In the genomic region with DNA sequence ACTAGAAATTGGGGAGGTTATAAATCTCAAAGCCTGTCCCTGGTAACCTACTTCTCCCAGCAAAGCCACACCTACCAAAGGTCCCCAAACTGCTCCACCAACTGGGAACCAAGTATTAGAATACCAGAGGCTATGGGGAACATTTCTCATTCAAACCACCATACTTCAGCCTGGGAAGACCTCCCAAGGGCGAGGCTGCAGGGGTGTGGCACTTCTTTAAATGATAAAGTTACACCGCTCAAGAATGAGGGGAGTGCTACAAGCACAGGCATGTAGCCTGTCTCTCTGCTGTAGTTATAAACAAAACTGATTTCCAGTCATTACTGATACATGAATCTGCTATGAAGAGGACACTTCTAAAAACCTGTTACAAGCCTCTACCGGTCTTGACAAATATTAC, we compare ENCODE assay signal across 21 mouse cellular contexts.
DNase-seq lines count a peak whose midpoint lies in the region; ATAC-seq and TF ChIP-seq lines count a peak whose summit lies in the region.
"Had no signal": no experiment of that assay in that cellular context is flagged by ENCODE, and none has a peak within 500 bp of the region (broad histone marks: within the 10 kb centered on the region; RNA-seq: fewer than 3 reads in every experiment).

No protein-coding gene starts in this region.

- no peak overlapping the region for H3K4me2 ChIP-seq in liver, embryonic 11.5 days
- H3K4me2 ChIP-seq in liver, embryonic 12.5 days: no peak overlapping the region
- no peak overlapping the region for H3K4me2 ChIP-seq in kidney, embryonic 16.5 days (replicated peaks; ENCODE audit: low read depth, low read length)
- H3K4me2 ChIP-seq in intestine, embryonic 15.5 days (replicated peaks): no peak overlapping the region
- H3K4me2 ChIP-seq: embryonic facial prominence, embryonic 13.5 days; forebrain, embryonic 13.5 days; hindbrain, embryonic 12.5 days had no signal

- TF ChIP-seq CTCF in MEL (IDR thresholded peaks at IDR 0.05 in 2 of 3, conservative IDR thresholded peaks at IDR 0.05 in 1 of 3; ENCODE audit: control insufficient read depth in 1 of 3, insufficient read depth in 1 of 3, low read depth in 2 of 3, low read length in 3 of 3, poor library complexity in 1 of 3, severe bottlenecking in 1 of 3): no peak

- TF ChIP-seq POLR2A in MEL (IDR thresholded peaks at IDR 0.05; ENCODE audit: control insufficient read depth in 1 of 2, insufficient read depth in 1 of 2, low read depth in 1 of 2, low read length in 2 of 2, poor library complexity in 1 of 2): no peak

- no peaks in the 10 kb centered on the region for H3K36me3 ChIP-seq in liver, embryonic 11.5 days (ENCODE audit: control insufficient read depth, insufficient read depth, low read length)
- peaks cover 4% of the 10 kb centered on the region; the same call in 1 of the 2 replicates for H3K36me3 ChIP-seq in liver, embryonic 12.5 days
- H3K36me3 ChIP-seq in MEL (ENCODE audit: control insufficient read depth in 1 of 2, insufficient read depth in 2 of 2, low read length in 2 of 2): peaks cover 0 to 13% of the 10 kb centered on the region in 2 experiments; a peak in 3 of 4 replicates
- peaks cover 5% of the 10 kb centered on the region; the same call in 1 of the 2 replicates for H3K36me3 ChIP-seq in kidney, embryonic 16.5 days (ENCODE audit: insufficient read depth, low read length)
- no peaks in the 10 kb centered on the region for H3K36me3 ChIP-seq in intestine, embryonic 15.5 days

- H3K9me3 ChIP-seq in liver, embryonic 11.5 days (ENCODE audit: control insufficient read depth, low read length): no peaks in the 10 kb centered on the region
- no peaks in the 10 kb centered on the region for H3K9me3 ChIP-seq in liver, embryonic 12.5 days (replicated peaks)
- H3K9me3 ChIP-seq in MEL (replicated peaks; ENCODE audit: insufficient read depth, low read length): no peaks in the 10 kb centered on the region
- no peaks in the 10 kb centered on the region for H3K9me3 ChIP-seq in kidney, embryonic 16.5 days (ENCODE audit: low read length)
- H3K9me3 ChIP-seq in intestine, embryonic 15.5 days: no peaks in the 10 kb centered on the region
- H3K9me3 ChIP-seq: embryonic facial prominence, embryonic 13.5 days; forebrain, embryonic 13.5 days; heart, embryonic 10.5 days; hindbrain, embryonic 12.5 days had no signal

- no peak for TF ChIP-seq RAD21 in MEL (IDR thresholded peaks at IDR 0.05; ENCODE audit: low read depth, low read length)

- no peak overlapping the region for H3K4me3 ChIP-seq in liver, embryonic 11.5 days (ENCODE audit: low read depth, low read length)
- H3K4me3 ChIP-seq in liver, embryonic 12.5 days: no peak overlapping the region
- H3K4me3 ChIP-seq in MEL (ENCODE audit: control insufficient read depth in 1 of 2, insufficient read depth in 1 of 2, low read depth in 2 of 2, low read length in 2 of 2): no peak overlapping the region
- no peak overlapping the region for H3K4me3 ChIP-seq in kidney, embryonic 16.5 days (ENCODE audit: low read length)
- no peak overlapping the region for H3K4me3 ChIP-seq in intestine, embryonic 15.5 days (replicated peaks)
- H3K4me3 ChIP-seq: embryonic facial prominence, embryonic 13.5 days; forebrain, embryonic 13.5 days; heart, embryonic 10.5 days; hindbrain, embryonic 12.5 days had no signal

- 54% methylated on average over 3 of the region's 3 CpGs for WGBS in liver, embryonic 11.5 days
- 42% methylated on average over 3 of the region's 3 CpGs for WGBS in liver, embryonic 12.5 days (ENCODE audit: insufficient replicate concordance)
- WGBS in kidney, embryonic 16.5 days: 93% methylated on average over 3 of the region's 3 CpGs
- 83% methylated on average over 3 of the region's 3 CpGs for WGBS in intestine, embryonic 15.5 days

- DNase-seq in liver, embryonic 11.5 days (ENCODE audit: low spot score): no peak
- DNase-seq in MEL (ENCODE audit: low read depth, low spot score) (peak; percentile 54), ZHBTc4 (ENCODE audit: low read depth, low spot score) (peak; percentile 69)
- DNase-seq in gastrocnemius, postnatal 25 days: no peak
- DNase-seq: adrenal gland, postnatal 14 days; cerebellum, adult 2 months; cerebellum, postnatal 10 days; forebrain, postnatal 0 days; gastrocnemius, postnatal 14 days; heart, postnatal 10 days; heart, postnatal 4 days; kidney, adult 11 months had no signal

- no peak overlapping the region for H3K9ac ChIP-seq in liver, embryonic 11.5 days (ENCODE audit: low read depth, low read length)
- no peak overlapping the region for H3K9ac ChIP-seq in liver, embryonic 12.5 days
- no peak overlapping the region for H3K9ac ChIP-seq in MEL (ENCODE audit: control insufficient read depth, low read depth, low read length, poor library complexity, severe bottlenecking)
- no peak overlapping the region for H3K9ac ChIP-seq in kidney, embryonic 16.5 days (replicated peaks; ENCODE audit: low read length)
- no peak overlapping the region for H3K9ac ChIP-seq in intestine, embryonic 15.5 days
- H3K9ac ChIP-seq: embryonic facial prominence, embryonic 13.5 days; forebrain, embryonic 13.5 days; forebrain, postnatal 0 days; hindbrain, embryonic 12.5 days had no signal

- 0 out of 2 replicates have a peak, but pooled peaks have one; percentile 51 for ATAC-seq in liver, embryonic 11.5 days (replicated peaks; ENCODE audit: low FRiP score)
- ATAC-seq in liver, embryonic 12.5 days: no peak; the same call in 1 of the 2 replicates
- ATAC-seq in kidney, embryonic 16.5 days (ENCODE audit: low FRiP score, low TSS enrichment): no peak
- no peak for ATAC-seq in intestine, embryonic 15.5 days
- ATAC-seq: forebrain, embryonic 13.5 days; forebrain, postnatal 0 days; hindbrain, embryonic 16.5 days; inflammation-experienced regulatory T-cells, adult 6 months had no signal

- TF ChIP-seq EP300 in MEL (IDR thresholded peaks at IDR 0.05; ENCODE audit: low read depth in 1 of 2, low read length in 2 of 2): no peak

- peaks cover 9% of the 10 kb centered on the region for H3K4me1 ChIP-seq in liver, embryonic 11.5 days (replicated peaks; ENCODE audit: control insufficient read depth, insufficient read depth, low read length)
- peaks cover 18% of the 10 kb centered on the region for H3K4me1 ChIP-seq in liver, embryonic 12.5 days
- H3K4me1 ChIP-seq in MEL (ENCODE audit: control insufficient read depth in 1 of 2, insufficient read depth in 2 of 2, low read length in 2 of 2): peaks cover 7 to 8% of the 10 kb centered on the region in 2 experiments
- H3K4me1 ChIP-seq in kidney, embryonic 16.5 days (ENCODE audit: insufficient read depth, low read length): no peaks in the 10 kb centered on the region
- H3K4me1 ChIP-seq in intestine, embryonic 15.5 days (replicated peaks): 0 out of 2 replicates have a peak, but pooled peaks cover 4% of the 10 kb centered on the region
- H3K4me1 ChIP-seq: hindbrain, embryonic 12.5 days had no signal

- no peaks in the 10 kb centered on the region for H3K79me2 ChIP-seq in MEL (ENCODE audit: control insufficient read depth, insufficient read depth, low read length, poor library complexity)

- no peak overlapping the region for H3K27ac ChIP-seq in liver, embryonic 11.5 days (ENCODE audit: low read depth, low read length)
- no peak overlapping the region for H3K27ac ChIP-seq in liver, embryonic 12.5 days
- no peak overlapping the region for H3K27ac ChIP-seq in MEL (ENCODE audit: control insufficient read depth, low read depth, low read length)
- H3K27ac ChIP-seq in kidney, embryonic 16.5 days (ENCODE audit: low read length): no peak overlapping the region
- H3K27ac ChIP-seq in intestine, embryonic 15.5 days: no peak overlapping the region
- H3K27ac ChIP-seq: embryonic facial prominence, embryonic 13.5 days; forebrain, embryonic 13.5 days; heart, embryonic 10.5 days; hindbrain, embryonic 12.5 days had no signal

- no peaks in the 10 kb centered on the region for H3K27me3 ChIP-seq in liver, embryonic 11.5 days (replicated peaks; ENCODE audit: control insufficient read depth, insufficient read depth, low read length)
- no peaks in the 10 kb centered on the region for H3K27me3 ChIP-seq in liver, embryonic 12.5 days (replicated peaks)
- no peaks in the 10 kb centered on the region for H3K27me3 ChIP-seq in MEL (ENCODE audit: control insufficient read depth in 1 of 2, insufficient read depth in 2 of 2, low read length in 2 of 2)
- no peaks in the 10 kb centered on the region for H3K27me3 ChIP-seq in kidney, embryonic 16.5 days (ENCODE audit: insufficient read depth, low read length)
- H3K27me3 ChIP-seq in intestine, embryonic 15.5 days (replicated peaks): no peaks in the 10 kb centered on the region
- H3K27me3 ChIP-seq: embryonic facial prominence, embryonic 13.5 days; forebrain, embryonic 13.5 days; hindbrain, embryonic 12.5 days had no signal

TF ChIP-seq in MEL, 35 proteins besides CTCF, POLR2A, EP300 and RAD21:
- no peak for TF ChIP-seq ZKSCAN1 (IDR thresholded peaks at IDR 0.05; ENCODE audit: low read depth, low read length)
- TF ChIP-seq POLR2AphosphoS2 (IDR thresholded peaks at IDR 0.05; ENCODE audit: low read length): no peak
- no peak for TF ChIP-seq TCF12 (IDR thresholded peaks at IDR 0.05; ENCODE audit: low read depth, low read length)

Comparison
In these comparisons a context has a peak if more than half of its experiments do, and no peak if none do; other contexts are left out.
1. DNase-seq: peak in MEL (single experiment) and ZHBTc4 (single experiment); none in liver, embryonic 11.5 days (single experiment) and gastrocnemius, postnatal 25 days (single experiment).